Mouse (Mus musculus) forebrain, embryonic 14.5 days (tissue): ENCODE data around the gene Apbb2. TPM values are rescaled to one million over a fixed set of nuclear protein-coding genes. Genes with fewer than 3 reads are reported as not detected.

ENCODE experiments used
- ATAC-seq: fragments of 200-750 bp; cut with Nextera tagmentation; 2 replicates; pipeline ENCODE4 v1.8.0; 2017; ENCODE audit warnings: mild to moderate bottlenecking, moderate library complexity
- DNase-seq: peaks from one replicate; pipeline ENCODE4 v3.0.0-alpha.2; 2015; ENCODE audit warnings: low spot score
- H3K27ac ChIP-seq: fragments of 300-500 bp; sonication (generic); 2 replicates; pipeline ENCODE4 v1.5.1; 2014; ENCODE audit warnings: low read depth, mild to moderate bottlenecking, control low read depth, low read length, moderate library complexity
- H3K27me3 ChIP-seq: fragments of 300-500 bp; sonication (generic); replicated peaks from 2 replicates; pipeline ENCODE4 v1.6.1; 2014; ENCODE audit warnings: low read length, control low read depth, mixed read lengths; ENCODE audit not compliant: control insufficient read depth, insufficient read depth
- H3K36me3 ChIP-seq: fragments of 300-500 bp; sonication (generic); 2 replicates; pipeline ENCODE4 v1.6.1; 2014; ENCODE audit warnings: low read length, control low read depth; ENCODE audit not compliant: control insufficient read depth, insufficient read depth
- H3K4me1 ChIP-seq: fragments of 300-500 bp; sonication (generic); 2 replicates; pipeline ENCODE4 v1.6.1; 2014; ENCODE audit warnings: antibody characterized with exemption, low read length, control low read depth; ENCODE audit not compliant: control insufficient read depth, insufficient read depth
- H3K4me2 ChIP-seq: fragments of 300-500 bp; sonication (generic); 2 replicates; pipeline ENCODE4 v1.6.1; 2014; ENCODE audit warnings: mild to moderate bottlenecking, control low read depth, low read length
- H3K4me3 ChIP-seq: fragments of 300-500 bp; sonication (generic); 2 replicates; pipeline ENCODE4 v1.5.1; 2014; ENCODE audit warnings: low read depth, low read length, control low read depth
- H3K9ac ChIP-seq: fragments of 300-500 bp; sonication (generic); 2 replicates; pipeline ENCODE4 v1.6.1; 2014; ENCODE audit warnings: mild to moderate bottlenecking, low read length, control low read depth, moderate library complexity
- H3K9me3 ChIP-seq: fragments of 300-500 bp; sonication (generic); replicated peaks from 2 replicates; pipeline ENCODE4 v1.6.1; 2016; ENCODE audit warnings: low read length, control low read depth, mixed read lengths; ENCODE audit not compliant: control insufficient read depth
- WGBS: fragments of 180-500 bp; shearing (Covaris S2); extraction: QIAGEN DNeasy Blood & Tissue Kit; methylation state at CpG from one replicate; pipeline ENCODE4 v1.1.7; 2014; 5-methylcytosine and 5-hydroxymethylcytosine counted together
- polyA plus RNA-seq: library from polyadenylated mRNA; unstranded; fragments of >200 nt; fragmentation: Nextera tagmentation; extraction: Ambion mirVana; gene quantifications from 2 replicates; pipeline ENCODE4 v1.2.1, GENCODE M21; 2014

The Apbb2 gene
- polyA plus RNA-seq, 1 experiment from 2014 or later: 60.6 TPM

DNA sequence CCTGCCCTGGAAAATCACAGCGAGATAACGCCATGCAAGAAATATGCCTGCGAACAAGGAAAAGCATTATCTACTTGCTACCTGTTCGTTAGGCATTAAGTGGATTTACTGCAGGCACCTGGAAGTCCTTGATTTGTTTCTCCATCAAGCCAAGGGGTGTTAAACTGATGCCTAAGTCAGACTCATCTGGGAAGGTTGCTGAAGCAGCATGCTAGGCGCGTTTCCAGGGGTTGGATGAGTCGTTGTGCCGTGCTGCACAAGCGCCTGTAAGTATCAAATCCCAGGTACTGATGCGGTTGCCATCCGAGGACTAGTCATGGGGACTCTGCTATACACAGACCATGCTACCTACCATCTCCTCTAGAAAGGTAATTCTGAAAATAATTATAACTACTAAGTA lies 611 bp upstream of the Apbb2 start:
- no peak overlapping the region for H3K4me3 ChIP-seq
- no peak for DNase-seq
- peak overlapping the region; percentile 82 for H3K4me2 ChIP-seq
- no peaks in the 10 kb centered on the region for H3K9me3 ChIP-seq
- no peaks in the 10 kb centered on the region for H3K27me3 ChIP-seq
- no peak overlapping the region; the same call in 1 of the 2 replicates for H3K9ac ChIP-seq
- H3K4me1 ChIP-seq: peaks cover 11% of the 10 kb centered on the region
- no peak for ATAC-seq
- peak overlapping the region; percentile 96; the same call in 1 of the 2 replicates for H3K27ac ChIP-seq
- no peaks in the 10 kb centered on the region for H3K36me3 ChIP-seq
- 33% methylated on average over 11 of the region's 11 CpGs for WGBS

DNA sequence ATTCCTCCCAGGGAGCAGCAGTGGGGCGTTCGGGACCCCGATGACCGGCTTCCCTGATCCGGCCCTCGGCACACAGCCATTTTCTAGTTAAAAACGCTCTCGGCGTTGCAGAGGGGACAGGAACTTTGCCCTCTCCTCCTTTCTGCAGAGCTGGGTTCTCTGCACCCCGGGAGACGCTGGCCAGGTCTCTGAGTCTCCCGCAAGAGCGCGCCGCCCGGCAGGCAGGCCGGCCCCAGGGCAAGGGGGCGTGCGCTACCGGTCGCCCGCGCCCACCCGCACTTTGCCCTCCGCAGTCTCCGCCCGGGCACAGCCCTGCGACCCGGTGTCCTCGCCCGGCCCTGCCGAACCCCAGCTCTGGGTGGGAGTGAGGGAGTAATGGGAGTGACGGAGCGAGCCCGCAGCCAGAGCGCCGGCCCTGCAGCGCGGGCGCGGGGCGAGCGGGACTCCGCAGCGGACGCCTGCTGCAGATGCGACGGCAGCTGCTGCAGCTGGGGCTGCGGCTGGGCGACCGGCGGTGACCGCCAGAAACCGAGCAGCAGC lies 593 bp downstream of the Apbb2 start:
- no peaks in the 10 kb centered on the region for H3K9me3 ChIP-seq
- peak overlapping the region; percentile 86 for H3K4me3 ChIP-seq
- DNase-seq: peak; percentile 38
- peak overlapping the region; percentile 95 for H3K9ac ChIP-seq
- no peaks in the 10 kb centered on the region for H3K27me3 ChIP-seq
- WGBS: 0% methylated on average over 54 of the region's 54 CpGs
- H3K4me2 ChIP-seq: peak overlapping the region; percentile 82
- H3K27ac ChIP-seq: peak overlapping the region; percentile 96
- peaks cover 11% of the 10 kb centered on the region for H3K4me1 ChIP-seq
- ATAC-seq: peak; percentile 71
- no peaks in the 10 kb centered on the region for H3K36me3 ChIP-seq

DNA sequence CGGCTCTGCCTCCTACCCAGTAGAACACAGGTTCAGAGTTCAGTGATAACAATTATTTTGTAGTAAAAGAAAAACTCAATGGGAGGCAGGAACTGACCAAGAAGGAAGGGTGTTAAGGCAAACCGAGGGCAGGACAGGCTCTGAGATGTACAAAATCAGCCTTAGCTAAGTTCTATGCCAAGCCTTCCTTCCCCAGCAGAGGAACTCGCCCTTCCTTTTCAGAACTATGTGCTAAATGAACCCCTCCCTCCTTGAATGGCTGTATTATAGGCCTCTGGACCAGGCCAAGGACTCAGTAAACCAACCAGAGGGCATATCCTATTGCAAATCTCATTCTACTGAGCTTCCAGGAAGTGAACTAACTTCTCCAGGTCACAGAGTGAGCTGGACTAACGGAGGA lies 3.6 kb downstream of the Apbb2 start:
- H3K27me3 ChIP-seq: no peaks in the 10 kb centered on the region
- ATAC-seq (no peak), DNase-seq (no peak)
- no peak overlapping the region for H3K4me3 ChIP-seq
- H3K9ac ChIP-seq: no peak overlapping the region
- no peak overlapping the region for H3K27ac ChIP-seq
- no peaks in the 10 kb centered on the region for H3K9me3 ChIP-seq
- H3K4me2 ChIP-seq: no peak overlapping the region
- 82% methylated on average over 4 of the region's 4 CpGs for WGBS
- H3K4me1 ChIP-seq: peaks cover 11% of the 10 kb centered on the region
- H3K36me3 ChIP-seq: no peaks in the 10 kb centered on the region

DNA sequence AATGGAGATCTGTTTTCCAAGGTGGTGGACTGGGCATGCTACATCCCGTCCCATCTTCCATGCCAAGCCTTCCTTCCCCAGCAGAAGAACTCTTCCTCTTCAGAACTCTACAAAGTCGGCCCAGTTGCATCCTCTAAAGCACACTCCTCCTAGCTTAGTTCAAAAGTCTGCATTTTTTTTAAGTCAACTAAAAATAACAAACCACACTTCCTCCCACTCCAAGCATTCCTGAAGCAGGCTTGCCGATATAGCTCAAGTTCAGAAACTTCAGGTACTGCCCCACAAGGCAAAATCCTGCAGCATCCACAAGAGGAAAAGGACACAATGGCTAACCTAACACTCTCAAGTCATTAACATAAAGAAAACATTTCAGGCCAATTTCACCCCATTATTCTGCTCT lies 4.9 kb downstream of the Apbb2 start:
- ATAC-seq: no peak
- H3K4me1 ChIP-seq: peaks cover 8% of the 10 kb centered on the region
- 80% methylated on average over 3 of the region's 3 CpGs for WGBS

DNA sequence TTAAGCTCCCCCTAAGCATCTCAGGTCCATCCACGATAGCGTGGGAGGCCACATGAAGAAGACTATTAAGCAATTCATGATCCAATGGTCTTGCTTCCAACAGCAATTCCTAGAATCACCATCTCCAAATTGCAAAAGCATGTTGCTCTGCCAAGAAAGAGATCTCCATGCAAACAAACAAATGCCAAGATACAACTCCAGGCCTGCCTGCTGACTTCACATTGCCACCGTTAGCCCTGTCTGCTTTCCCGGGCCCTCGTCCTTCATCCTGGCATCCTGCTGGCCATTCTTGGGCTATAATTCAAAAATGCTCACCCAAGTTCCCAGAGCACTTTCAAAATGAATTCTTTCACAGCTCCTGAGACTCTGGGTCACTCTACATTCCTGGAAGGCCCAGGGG lies 5.6 kb downstream of the Apbb2 start:
- H3K4me1 ChIP-seq: peaks cover 8% of the 10 kb centered on the region
- no peak for DNase-seq
- H3K9ac ChIP-seq: no peak overlapping the region
- 84% methylated on average over 5 of the region's 5 CpGs for WGBS
- ATAC-seq: no peak
- no peak overlapping the region for H3K4me2 ChIP-seq
- H3K9me3 ChIP-seq: no peaks in the 10 kb centered on the region
- H3K27me3 ChIP-seq: no peaks in the 10 kb centered on the region
- no peaks in the 10 kb centered on the region for H3K36me3 ChIP-seq
- no peak overlapping the region for H3K4me3 ChIP-seq
- H3K27ac ChIP-seq: no peak overlapping the region

More for the DNA sequence above, 4.9 kb downstream of the Apbb2 start:
- no peak overlapping the region for H3K27ac ChIP-seq
- no peaks in the 10 kb centered on the region for H3K27me3 ChIP-seq
- DNase-seq: no peak
- no peaks in the 10 kb centered on the region for H3K36me3 ChIP-seq
- H3K9me3 ChIP-seq: no peaks in the 10 kb centered on the region
- H3K4me3 ChIP-seq: no peak overlapping the region
- H3K9ac ChIP-seq: no peak overlapping the region
- H3K4me2 ChIP-seq: no peak overlapping the region

DNA sequence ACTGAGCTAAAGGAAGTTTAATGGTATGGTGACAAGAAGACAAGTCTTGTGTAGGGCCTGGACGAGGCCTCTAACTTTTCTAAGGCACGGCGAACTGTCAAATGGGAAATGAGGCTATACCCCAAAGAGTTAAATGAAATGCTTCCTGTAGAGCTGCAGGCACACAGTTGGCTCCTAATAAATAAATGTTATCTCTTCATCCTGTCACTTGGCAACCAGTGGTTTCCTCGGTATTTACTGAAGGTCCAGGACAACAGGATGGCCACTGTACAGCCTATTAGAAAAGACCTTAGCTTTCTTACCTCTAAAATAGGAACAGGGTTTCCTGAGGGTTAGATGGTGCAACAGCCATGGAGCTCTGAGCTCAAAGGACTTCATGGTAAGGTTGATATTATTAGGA lies 6.7 kb downstream of the Apbb2 start:
- H3K9me3 ChIP-seq: no peaks in the 10 kb centered on the region
- H3K4me1 ChIP-seq: peaks cover under 1% of the 10 kb centered on the region; the same call in 1 of the 2 replicates
- H3K36me3 ChIP-seq: no peaks in the 10 kb centered on the region
- 85% methylated on average over 4 of the region's 4 CpGs for WGBS
- no peak overlapping the region for H3K27ac ChIP-seq
- H3K4me2 ChIP-seq: no peak overlapping the region
- ATAC-seq (no peak), DNase-seq (no peak)
- no peaks in the 10 kb centered on the region for H3K27me3 ChIP-seq
- no peak overlapping the region for H3K4me3 ChIP-seq
- no peak overlapping the region for H3K9ac ChIP-seq

DNA sequence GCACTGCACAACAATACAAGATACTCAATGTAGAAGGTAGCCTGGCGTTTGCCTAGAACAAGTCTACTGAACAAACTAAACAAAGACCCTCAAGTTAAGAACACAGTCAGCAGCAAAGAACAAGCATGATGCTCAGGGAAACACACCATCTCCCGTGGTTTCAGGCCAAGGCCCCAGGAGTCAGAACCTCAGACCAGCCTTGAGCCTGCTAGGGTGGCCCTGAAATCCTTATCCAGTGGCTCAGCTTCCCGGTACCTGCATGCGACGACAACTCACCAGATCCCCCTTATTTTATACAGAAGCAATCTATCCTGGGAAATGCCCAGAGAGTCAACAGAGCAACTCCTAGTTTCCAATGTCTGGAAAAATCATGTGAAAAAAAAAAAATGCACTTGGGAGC lies 7.2 kb downstream of the Apbb2 start:
- Histone ChIP-seq H3K4me2 (no peak overlapping the region), H3K4me3 (no peak overlapping the region), H3K36me3 (no peaks in the 10 kb centered on the region), H3K9ac (no peak overlapping the region), H3K4me1 (no peaks in the 10 kb centered on the region), H3K27me3 (no peaks in the 10 kb centered on the region), H3K27ac (no peak overlapping the region), H3K9me3 (no peaks in the 10 kb centered on the region)
- DNase-seq (no peak), ATAC-seq (no peak)
- 93% methylated on average over 5 of the region's 5 CpGs for WGBS

DNA sequence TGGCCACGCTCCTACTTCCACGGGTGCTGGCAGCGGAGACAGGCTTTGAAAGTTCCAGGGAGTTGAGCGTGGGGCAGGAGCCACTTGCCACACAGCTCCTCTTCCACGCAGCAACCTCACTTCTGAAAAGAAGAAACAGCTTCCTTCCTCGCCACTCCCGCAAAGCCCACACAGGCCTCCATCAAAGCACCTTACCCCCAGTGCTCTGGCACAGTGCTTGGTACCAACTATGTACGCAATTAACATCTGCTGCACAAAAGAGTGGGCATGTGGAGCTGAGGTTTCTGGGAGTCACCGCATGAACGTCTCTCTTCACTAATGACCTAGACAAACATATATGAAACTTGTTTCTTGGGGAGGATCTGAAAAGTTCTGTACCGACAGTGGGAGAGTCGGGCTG lies 8.3 kb downstream of the Apbb2 start:
- no peak overlapping the region for H3K9ac ChIP-seq
- no peaks in the 10 kb centered on the region for H3K9me3 ChIP-seq
- no peak overlapping the region for H3K4me2 ChIP-seq
- WGBS: 85% methylated on average over 12 of the region's 12 CpGs
- DNase-seq (no peak), ATAC-seq (no peak)
- no peak overlapping the region for H3K27ac ChIP-seq
- no peaks in the 10 kb centered on the region for H3K36me3 ChIP-seq
- 0 out of 2 replicates have a peak, but pooled peaks cover 2% of the 10 kb centered on the region for H3K4me1 ChIP-seq
- no peak overlapping the region for H3K4me3 ChIP-seq
- no peaks in the 10 kb centered on the region for H3K27me3 ChIP-seq

DNA sequence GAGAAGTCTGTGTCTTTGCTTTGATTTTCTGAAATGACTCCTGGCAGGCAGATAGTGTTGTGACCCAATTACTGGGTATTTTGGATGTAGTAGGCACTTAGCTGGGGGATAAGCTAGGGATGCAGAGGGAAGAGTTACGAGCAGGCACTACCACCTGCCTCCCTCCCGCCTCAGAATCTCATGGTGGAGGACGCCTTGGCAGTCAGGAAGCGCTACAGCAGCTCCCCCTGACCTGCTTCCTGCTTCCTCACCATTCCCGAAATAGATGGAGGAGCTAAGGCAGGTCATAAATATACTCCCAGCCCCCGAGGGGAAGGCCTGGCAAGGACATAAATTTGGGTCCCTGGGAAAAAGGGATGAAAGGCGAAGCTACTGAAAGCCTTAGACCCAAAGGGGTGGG lies 9.3 kb downstream of the Apbb2 start:
- no peak for ATAC-seq
- no peaks in the 10 kb centered on the region for H3K9me3 ChIP-seq

More for the DNA sequence above, 9.3 kb downstream of the Apbb2 start:
- H3K4me1 ChIP-seq: 0 out of 2 replicates have a peak, but pooled peaks cover 2% of the 10 kb centered on the region
- H3K4me2 ChIP-seq: no peak overlapping the region
- WGBS: 73% methylated on average over 7 of the region's 7 CpGs
- no peak overlapping the region for H3K27ac ChIP-seq
- no peak overlapping the region for H3K9ac ChIP-seq
- H3K27me3 ChIP-seq: no peaks in the 10 kb centered on the region
- H3K36me3 ChIP-seq: no peaks in the 10 kb centered on the region
- no peak for DNase-seq
- no peak overlapping the region for H3K4me3 ChIP-seq
